ENCODE assay signal across 17 mouse cellular contexts in genomic region chrX:4899187-4899586, GRCm38 (mm10). TPM values are rescaled to one million over a fixed set of nuclear protein-coding genes. Genes with fewer than 3 reads are reported as not detected.
A peak's percentile ranks its signal among the peaks of the same experiment; 100 is the strongest.
DNase-seq lines count a peak whose midpoint lies in the region; ATAC-seq and TF ChIP-seq lines count a peak whose summit lies in the region.
"Not testable (repeated sequence)": the region's sequence is repeated elsewhere in the genome, so short reads cannot be mapped to it uniquely, and the experiment has no call there.
"Had no signal": no experiment of that assay in that cellular context is flagged by ENCODE, and none has a peak within 500 bp of the region (broad histone marks: within the 10 kb centered on the region; RNA-seq: fewer than 3 reads in every experiment).

No protein-coding gene starts in this region.

- intact Hi-C loops in heart, postnatal 14 days (cut with DNase I) = not testable (repeated sequence)

- ATAC-seq in common myeloid progenitor, adult 5-6 weeks (replicated peaks; ENCODE audit: low read depth, poor library complexity, severe bottlenecking) = peak; percentile 77; the same call in 1 of the 2 replicates
- ATAC-seq in forebrain, embryonic 14.5 days; lung, embryonic 14.5 days (ENCODE audit: insufficient read depth): not testable (repeated sequence)

- H3K9me3 ChIP-seq in forebrain, embryonic 14.5 days (replicated peaks; ENCODE audit: control insufficient read depth, low read length); lung, embryonic 14.5 days (ENCODE audit: low read depth, low read length): not testable (repeated sequence)

- peak; percentile 1 for DNase-seq in Muller cell, postnatal 12 days (ENCODE audit: inconsistent ontology term)
- peak; percentile 11 for DNase-seq in forebrain, embryonic 14.5 days (ENCODE audit: low spot score)
- peak; percentile 1 to 6 for DNase-seq in heart, postnatal 14 days
- peak; percentile 0 for DNase-seq in kidney, postnatal 14 days
- peak; percentile 49 for DNase-seq in lung, embryonic 14.5 days
- DNase-seq in naive thymus-derived CD4-positive, alpha-beta T cell, adult 2 months (ENCODE audit: low read depth) = peak; percentile 0
- peak; percentile 1 for DNase-seq in thymus, postnatal 14 days

- H3K4me3 ChIP-seq in forebrain, embryonic 14.5 days (ENCODE audit: low read depth, low read length); lung, embryonic 14.5 days (ENCODE audit: low read depth, low read length): not testable (repeated sequence)

- not testable (repeated sequence) for H3K27ac ChIP-seq in forebrain, embryonic 14.5 days (ENCODE audit: low read depth, low read length); lung, embryonic 14.5 days (ENCODE audit: low read depth)

- not testable (repeated sequence) for H3K9ac ChIP-seq in forebrain, embryonic 14.5 days (ENCODE audit: low read length); lung, embryonic 14.5 days

- 95% methylated on average over 6 of the region's 7 CpGs for WGBS in forebrain, embryonic 14.5 days
- WGBS in lung, embryonic 14.5 days = 95% methylated on average over 5 of the region's 7 CpGs

- H3K4me1 ChIP-seq in forebrain, embryonic 14.5 days (ENCODE audit: control insufficient read depth, insufficient read depth, low read length); lung, embryonic 14.5 days (ENCODE audit: insufficient read depth): not testable (repeated sequence)

- TF ChIP-seq CTCF in lung, embryonic 14.5 days (IDR thresholded peaks at IDR 0.05; ENCODE audit: low read depth) = not testable (repeated sequence)

- H3K27me3 ChIP-seq in forebrain, embryonic 14.5 days (replicated peaks; ENCODE audit: control insufficient read depth, insufficient read depth, low read length); lung, embryonic 14.5 days (ENCODE audit: insufficient read depth, low read length): not testable (repeated sequence)

- not testable (repeated sequence) for H3K36me3 ChIP-seq in forebrain, embryonic 14.5 days (ENCODE audit: control insufficient read depth, insufficient read depth, low read length); lung, embryonic 14.5 days (ENCODE audit: insufficient read depth)

- not testable (repeated sequence) for H3K4me2 ChIP-seq in forebrain, embryonic 14.5 days (ENCODE audit: low read length); lung, embryonic 14.5 days

RNA-seq across cellular contexts. Expression of gene Btbd35f27, which starts 52.7 kb away (rescaled TPM):
- total RNA-seq in common myeloid progenitor, adult 5-6 weeks (2017) = not detected in 2 replicates
- not detected in 2 replicates for polyA plus RNA-seq in forebrain, embryonic 14.5 days (2014; fragmentation: Nextera tagmentation; extraction: Ambion mirVana)
- not detected for total RNA-seq in heart, postnatal 14 days (2021)
- polyA plus RNA-seq in lung, embryonic 14.5 days (2014; fragmentation: Nextera tagmentation; extraction: Ambion mirVana) = not detected in 2 replicates
- total RNA-seq: CH12.LX; gastrocnemius, postnatal 25 days; layer of hippocampus, postnatal 36 days had no signal
- polyA plus RNA-seq: embryonic facial prominence, embryonic 12.5 days; forebrain, embryonic 15.5 days; heart, embryonic 16.5 days; intestine, embryonic 15.5 days; limb, embryonic 14.5 days; stomach, embryonic 14.5 days had no signal
